Mouse (Mus musculus) midbrain, embryonic 12.5 days (tissue): ENCODE measurements around the gene Edf1. TPM values are rescaled to one million over a fixed set of nuclear protein-coding genes. Genes with fewer than 3 reads are reported as not detected.
A peak's percentile ranks its signal among the peaks of the same experiment; 100 is the strongest.

Experiments
- ATAC-seq: fragments of 200-750 bp; cut with Nextera tagmentation; 2 replicates; pipeline ENCODE4 v1.8.0; 2017; ENCODE audit warnings: low read depth, moderate TSS enrichment, moderate library complexity; ENCODE audit not compliant: low FRiP score
- H3K27ac ChIP-seq: fragments of 300-500 bp; sonication (generic); replicated peaks from 2 replicates; pipeline ENCODE4 v1.5.1; 2016; ENCODE audit warnings: mild to moderate bottlenecking
- H3K27me3 ChIP-seq: fragments of 300-500 bp; sonication (generic); 2 replicates; pipeline ENCODE4 v1.6.1; 2016; ENCODE audit warnings: mild to moderate bottlenecking
- H3K36me3 ChIP-seq: fragments of 300-500 bp; sonication (generic); 2 replicates; pipeline ENCODE4 v1.6.1; 2016
- H3K4me1 ChIP-seq: fragments of 300-500 bp; sonication (generic); 2 replicates; pipeline ENCODE4 v1.6.1; 2016
- H3K4me2 ChIP-seq: fragments of 300-500 bp; sonication (generic); replicated peaks from 2 replicates; pipeline ENCODE4 v1.6.1; 2016; ENCODE audit warnings: mild to moderate bottlenecking, moderate library complexity
- H3K4me3 ChIP-seq: fragments of 300-500 bp; sonication (generic); 2 replicates; pipeline ENCODE4 v1.5.1; 2016; ENCODE audit warnings: mild to moderate bottlenecking
- H3K9ac ChIP-seq: fragments of 300-500 bp; sonication (generic); replicated peaks from 2 replicates; pipeline ENCODE4 v1.6.1; 2016; ENCODE audit warnings: mild to moderate bottlenecking, moderate library complexity
- H3K9me3 ChIP-seq: fragments of 300-500 bp; sonication (generic); 2 replicates; pipeline ENCODE4 v1.6.1; 2016; ENCODE audit warnings: mild to moderate bottlenecking
- WGBS: fragments of 180-500 bp; shearing (Covaris S2); methylation state at CpG from one replicate; pipeline ENCODE4 v1.1.7; 2016; 5-methylcytosine and 5-hydroxymethylcytosine counted together
- polyA plus RNA-seq: library from polyadenylated mRNA; unstranded; fragments of >200 nt; fragmentation: Nextera tagmentation; extraction: Ambion mirVana; gene quantifications from 2 replicates; pipeline ENCODE4 v1.2.1, GENCODE M21; 2016

Gene Edf1
- polyA plus RNA-seq, result 362 and 366 TPM in 2 replicates

DNA sequence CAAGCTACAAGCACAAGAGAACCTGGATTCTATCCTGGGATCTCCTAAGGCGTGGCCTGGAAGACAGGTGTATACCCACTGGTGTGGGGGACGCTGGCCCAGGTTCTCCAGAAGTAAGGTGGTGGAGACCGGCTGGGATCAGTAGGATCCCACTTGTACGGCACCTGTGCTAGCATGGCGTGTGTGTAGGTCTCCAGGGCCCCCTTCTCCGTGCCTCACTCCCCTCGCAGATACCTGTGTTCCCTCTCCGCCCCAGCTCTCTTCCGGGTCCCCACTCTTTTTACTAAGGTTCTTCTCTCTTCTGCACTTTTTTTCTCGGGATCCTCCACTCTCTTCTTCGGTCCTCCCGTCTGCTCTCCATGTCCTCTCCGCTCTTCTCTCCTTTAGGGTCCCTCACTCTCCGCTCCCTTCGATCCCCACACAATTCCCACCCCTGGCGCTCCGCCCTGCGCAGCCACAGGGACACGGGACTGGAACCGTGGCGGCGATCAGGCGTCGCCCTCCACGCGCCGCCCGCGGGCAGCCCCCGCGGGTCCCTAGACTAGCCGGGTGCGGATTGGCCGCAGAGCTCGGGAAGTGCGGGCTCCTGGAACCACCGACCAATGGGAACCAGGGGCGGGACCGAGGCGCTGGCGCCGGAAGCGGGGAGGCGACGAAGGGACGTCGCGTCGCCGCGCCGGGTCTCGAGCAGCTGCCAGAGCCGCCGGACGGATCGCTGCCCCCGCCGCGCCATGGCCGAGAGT is at the start of gene Edf1:
Gene Edf1, plus strand, starts transcription at position 627 of the 743 bp plus-strand sequence.
- Histone ChIP-seq H3K27me3 (no peaks in the 10 kb centered on the region), H3K27ac (peak within 1 kb of the TSS; percentile 81), H3K4me1 (peaks cover 21% of the 10 kb centered on the region), H3K4me3 (peak within 1 kb of the TSS; percentile 98), H3K9ac (peak within 1 kb of the TSS; percentile 98), H3K36me3 (peaks cover 22% of the 10 kb centered on the region), H3K4me2 (peak within 1 kb of the TSS; percentile 93), H3K9me3 (no peaks in the 10 kb centered on the region)
- under 1% methylated on average over 61 of the region's 61 CpGs for WGBS
- ATAC-seq, result peak; percentile 99

DNA sequence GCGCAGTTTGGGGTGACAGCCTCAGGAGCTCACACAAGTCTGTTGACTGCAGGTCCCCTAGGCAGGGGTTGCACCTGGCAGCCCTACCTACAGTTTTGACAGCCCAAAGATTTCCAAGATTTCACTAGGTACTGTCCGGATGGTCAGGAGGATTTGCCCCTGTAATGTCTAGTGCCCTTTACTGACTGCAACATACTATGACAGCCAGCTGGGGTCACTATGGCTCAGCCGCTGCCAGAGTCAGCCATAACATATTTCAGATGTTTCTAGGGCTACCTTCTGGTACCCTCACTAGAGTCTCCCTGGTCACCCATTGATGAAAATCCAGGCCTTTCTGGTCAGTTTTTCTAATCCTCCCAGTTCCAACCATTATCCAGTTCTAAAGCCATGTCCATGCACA is 47.7 kb upstream of the Edf1 start:
- H3K9ac ChIP-seq, result no peak overlapping the region
- no peak overlapping the region for H3K27ac ChIP-seq
- H3K9me3 ChIP-seq, result no peaks in the 10 kb centered on the region
- H3K36me3 ChIP-seq, result peaks cover 15% of the 10 kb centered on the region
- H3K4me1 ChIP-seq, result no peaks in the 10 kb centered on the region
- ATAC-seq, result no peak
- H3K4me3 ChIP-seq, result no peak overlapping the region
- 60% methylated on average over 3 of the region's 3 CpGs for WGBS
- H3K27me3 ChIP-seq, result no peaks in the 10 kb centered on the region
- H3K4me2 ChIP-seq, result no peak overlapping the region

DNA sequence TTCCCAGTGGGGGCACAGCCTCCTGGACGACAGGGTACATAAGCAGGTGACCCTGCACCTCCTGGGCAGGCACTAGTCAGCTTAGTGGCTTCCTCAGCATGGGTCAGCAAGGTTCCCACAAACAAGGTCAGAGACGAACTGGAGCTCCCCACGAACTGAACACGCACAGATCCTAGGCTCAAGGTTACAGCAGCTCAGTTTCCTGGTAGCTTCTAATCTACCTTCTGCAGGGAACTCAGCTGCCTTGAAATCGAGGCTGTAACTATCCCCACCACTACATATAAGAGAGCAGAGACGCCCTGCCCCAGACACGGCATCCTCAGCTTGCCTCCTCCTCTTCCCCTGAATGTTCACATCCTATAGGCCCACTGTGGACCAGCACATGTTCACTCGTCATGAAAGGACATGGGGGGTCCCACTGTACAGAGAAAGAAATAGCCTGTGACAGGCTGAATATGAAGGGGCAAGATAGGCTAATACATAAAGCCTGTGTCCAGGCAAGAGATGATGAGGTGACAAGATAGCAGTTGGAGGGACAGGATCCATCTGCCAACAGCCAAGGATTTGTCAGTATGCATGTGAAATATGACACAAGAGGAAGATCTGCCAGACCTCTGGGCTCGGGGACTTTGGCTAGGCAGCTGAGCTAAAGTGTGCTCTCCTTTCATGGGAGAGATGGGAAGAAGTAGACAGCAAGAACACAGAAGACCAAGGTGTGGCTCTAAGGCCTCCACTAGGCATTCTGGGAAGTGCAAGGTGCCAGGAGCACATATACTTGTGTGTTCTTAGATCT is 30.9 kb upstream of the Edf1 start:
- Histone ChIP-seq H3K27ac (no peak overlapping the region), H3K36me3 (peaks cover 91% of the 10 kb centered on the region), H3K9me3 (no peaks in the 10 kb centered on the region), H3K9ac (no peak overlapping the region), H3K4me3 (no peak overlapping the region), H3K4me2 (no peak overlapping the region), H3K27me3 (no peaks in the 10 kb centered on the region), H3K4me1 (no peaks in the 10 kb centered on the region)
- WGBS, result 89% methylated on average over 9 of the region's 9 CpGs
- ATAC-seq, result no peak

DNA sequence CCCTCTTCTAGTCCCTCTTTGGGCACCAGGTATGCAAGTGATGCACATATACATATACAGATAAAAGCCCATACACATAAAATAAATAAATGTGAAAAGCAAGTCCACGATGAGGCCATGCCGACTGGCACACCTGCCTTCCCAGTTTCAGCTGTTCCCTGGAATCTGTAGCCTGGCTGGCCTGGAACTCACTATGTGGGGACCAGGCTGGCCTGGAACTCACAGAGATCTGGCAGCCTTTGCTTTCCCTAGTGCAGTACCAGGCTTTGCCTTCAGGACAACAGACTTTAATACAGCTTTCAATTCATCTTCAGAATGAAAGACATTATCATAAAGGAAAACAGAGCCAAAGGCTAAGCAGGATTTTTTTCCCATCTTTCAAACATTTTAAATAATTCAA is 23.9 kb upstream of the Edf1 start:
- no peaks in the 10 kb centered on the region for H3K9me3 ChIP-seq
- no peaks in the 10 kb centered on the region for H3K4me1 ChIP-seq
- no peak overlapping the region for H3K4me2 ChIP-seq
- no peak for ATAC-seq
- H3K27ac ChIP-seq, result no peak overlapping the region
- 94% methylated on average over 2 of the region's 2 CpGs for WGBS
- H3K4me3 ChIP-seq, result no peak overlapping the region
- peaks cover 74% of the 10 kb centered on the region for H3K36me3 ChIP-seq
- no peaks in the 10 kb centered on the region for H3K27me3 ChIP-seq
- H3K9ac ChIP-seq, result no peak overlapping the region

DNA sequence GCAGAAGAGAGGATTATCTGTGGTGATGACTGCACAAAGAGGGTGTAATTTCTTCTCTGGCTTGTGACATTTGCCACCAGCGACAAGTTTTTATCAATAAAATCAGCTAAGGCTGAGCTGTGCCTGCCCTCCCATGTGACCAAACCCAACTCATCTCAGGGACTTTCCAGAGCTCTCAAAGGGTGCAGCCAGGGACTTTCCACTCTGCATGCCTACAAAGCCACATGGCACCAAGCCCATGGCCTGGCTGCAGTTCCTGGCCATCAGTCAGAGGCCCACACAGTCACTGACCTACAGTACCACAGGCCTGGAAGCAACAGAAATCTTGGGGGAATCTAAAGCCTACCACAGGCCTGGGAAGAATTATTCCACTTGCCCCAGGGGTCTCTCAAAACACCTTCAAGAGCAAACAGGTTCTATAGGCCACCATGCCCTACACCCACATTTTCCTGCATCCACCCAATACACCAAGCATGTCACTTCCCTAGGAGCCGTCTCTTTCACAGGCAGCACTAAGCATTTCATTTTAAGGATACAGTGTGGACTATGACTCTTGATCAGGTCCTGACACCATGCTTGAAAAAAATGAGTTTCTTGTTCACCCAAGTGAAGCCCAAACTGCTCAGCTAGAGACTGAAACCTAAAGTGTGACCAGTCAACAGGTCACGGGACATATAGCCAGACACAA is 23.3 kb upstream of the Edf1 start:
- H3K27ac ChIP-seq, result no peak overlapping the region
- H3K27me3 ChIP-seq, result no peaks in the 10 kb centered on the region
- H3K36me3 ChIP-seq, result peaks cover 70% of the 10 kb centered on the region
- no peak overlapping the region for H3K4me3 ChIP-seq
- H3K9me3 ChIP-seq, result no peaks in the 10 kb centered on the region
- no peak overlapping the region for H3K4me2 ChIP-seq
- 87% methylated on average over 3 of the region's 3 CpGs for WGBS
- no peak for ATAC-seq
- H3K9ac ChIP-seq, result no peak overlapping the region
- no peaks in the 10 kb centered on the region for H3K4me1 ChIP-seq

DNA sequence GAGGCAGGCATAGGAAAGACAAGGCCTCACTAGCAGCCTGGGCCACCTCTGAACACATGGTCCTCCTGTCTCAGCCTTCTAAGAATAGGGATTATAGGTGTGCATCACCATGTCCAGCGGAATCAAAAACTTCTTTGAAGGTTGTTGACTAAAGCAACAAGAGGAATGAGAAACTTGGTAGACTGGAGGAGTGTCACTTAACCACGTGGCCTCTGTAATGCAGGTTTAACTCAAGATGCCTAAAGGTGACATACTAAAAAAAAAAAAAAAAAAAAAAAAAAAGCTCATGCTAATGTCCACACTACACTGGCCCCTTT is 22.8 kb upstream of the Edf1 start:
- Histone ChIP-seq H3K4me2 (no peak overlapping the region), H3K4me1 (no peaks in the 10 kb centered on the region), H3K27me3 (no peaks in the 10 kb centered on the region), H3K4me3 (no peak overlapping the region), H3K9ac (no peak overlapping the region), H3K27ac (no peak overlapping the region), H3K9me3 (no peaks in the 10 kb centered on the region), H3K36me3 (peaks cover 65% of the 10 kb centered on the region)
- ATAC-seq, result no peak
- WGBS, result 94% methylated on average over 2 of the region's 2 CpGs

DNA sequence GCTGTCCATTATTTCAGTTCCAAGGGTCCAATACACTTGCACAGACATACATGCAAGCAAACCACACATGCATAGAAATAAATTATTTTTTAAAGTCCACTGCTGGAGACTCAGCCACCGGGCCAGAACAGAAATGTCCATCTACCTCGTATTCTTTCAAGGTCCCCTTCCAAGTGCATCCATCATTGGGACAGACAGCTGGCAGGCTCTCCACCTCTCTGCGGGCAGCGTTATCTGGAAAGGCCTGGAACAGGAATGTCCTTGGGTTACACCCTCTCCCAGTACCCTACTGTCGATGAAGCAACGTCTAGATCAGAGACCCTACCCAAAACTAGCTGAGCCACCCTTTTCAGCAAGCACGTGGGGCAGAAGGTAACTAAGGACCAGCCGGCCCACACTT is 21.1 kb upstream of the Edf1 start:
- H3K36me3 ChIP-seq, result peaks cover 48% of the 10 kb centered on the region
- H3K27me3 ChIP-seq, result no peaks in the 10 kb centered on the region
- H3K4me1 ChIP-seq, result no peaks in the 10 kb centered on the region
- whole genome bisulfite sequencing, result 98% methylated on average over 8 of the region's 8 CpGs
- no peaks in the 10 kb centered on the region for H3K9me3 ChIP-seq
- H3K4me3 ChIP-seq, result no peak overlapping the region
- no peak overlapping the region for H3K9ac ChIP-seq
- H3K27ac ChIP-seq, result no peak overlapping the region
- ATAC-seq, result no peak
- H3K4me2 ChIP-seq, result no peak overlapping the region

DNA sequence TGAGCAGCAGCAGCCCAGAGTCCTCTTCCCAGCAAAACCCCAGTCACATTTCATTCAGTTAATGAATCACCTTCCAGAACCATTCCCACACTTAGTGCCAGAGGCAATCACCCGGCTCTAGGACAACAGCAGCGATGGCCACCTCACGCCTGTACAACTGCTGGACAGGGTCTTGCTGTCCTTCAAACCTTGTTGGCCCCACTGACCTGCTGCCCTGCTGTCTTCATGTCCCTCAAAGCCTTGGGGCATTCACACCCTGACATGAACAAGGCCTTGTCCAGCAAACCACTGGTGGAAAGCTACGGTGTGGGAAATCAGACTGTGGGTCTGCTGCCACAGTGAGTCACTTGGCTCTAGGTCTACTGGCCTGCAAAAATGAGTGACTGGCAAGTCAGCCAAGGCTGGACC is 17.1 kb upstream of the Edf1 start:
- Histone ChIP-seq H3K36me3 (peaks cover 30% of the 10 kb centered on the region), H3K4me1 (peaks cover 10% of the 10 kb centered on the region), H3K4me3 (no peak overlapping the region), H3K27ac (no peak overlapping the region), H3K9me3 (no peaks in the 10 kb centered on the region), H3K27me3 (no peaks in the 10 kb centered on the region), H3K4me2 (no peak overlapping the region), H3K9ac (no peak overlapping the region)
- WGBS, result 93% methylated on average over 4 of the region's 4 CpGs
- no peak for ATAC-seq

DNA sequence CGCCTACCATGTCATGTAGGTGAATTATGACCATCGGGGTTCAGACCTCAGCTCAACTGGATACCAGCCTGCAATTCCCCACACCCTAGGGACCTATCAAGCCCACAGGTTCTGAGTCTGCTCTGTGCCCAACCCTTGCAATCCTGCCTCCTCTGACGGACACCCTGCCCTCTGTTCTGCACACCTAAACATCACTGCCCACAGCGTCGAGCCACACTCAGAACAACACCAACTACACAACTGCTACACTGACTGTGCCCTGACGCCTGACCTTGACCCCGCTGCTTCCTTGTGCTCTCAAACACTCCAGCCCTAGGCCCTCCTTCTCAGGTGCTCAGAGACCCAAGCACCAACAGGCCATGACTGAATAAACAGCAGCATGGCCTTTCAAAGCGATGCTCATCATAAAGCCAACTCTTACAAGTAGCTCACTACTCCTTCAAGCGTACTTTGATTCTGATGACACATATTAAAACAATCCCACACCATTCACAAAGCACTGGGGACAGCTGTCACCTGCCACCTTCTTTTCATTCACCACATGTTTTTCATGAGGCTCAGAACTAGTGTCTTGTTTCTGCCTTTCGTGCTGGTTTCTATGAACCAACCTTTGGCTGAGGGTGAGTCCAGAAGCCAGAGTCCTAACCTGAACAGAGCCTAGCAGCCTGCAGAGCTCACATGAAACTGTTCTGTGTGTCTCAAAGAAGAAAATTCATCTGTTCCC is 15.8 kb upstream of the Edf1 start:
- ATAC-seq, result no peak
- no peak overlapping the region for H3K4me2 ChIP-seq
- no peak overlapping the region for H3K9ac ChIP-seq
- H3K27me3 ChIP-seq, result no peaks in the 10 kb centered on the region
- H3K36me3 ChIP-seq, result peaks cover 18% of the 10 kb centered on the region
- H3K4me1 ChIP-seq, result peaks cover 18% of the 10 kb centered on the region
- 90% methylated on average over 10 of the region's 10 CpGs for WGBS
- no peak overlapping the region for H3K27ac ChIP-seq
- no peak overlapping the region for H3K4me3 ChIP-seq
- no peaks in the 10 kb centered on the region for H3K9me3 ChIP-seq

DNA sequence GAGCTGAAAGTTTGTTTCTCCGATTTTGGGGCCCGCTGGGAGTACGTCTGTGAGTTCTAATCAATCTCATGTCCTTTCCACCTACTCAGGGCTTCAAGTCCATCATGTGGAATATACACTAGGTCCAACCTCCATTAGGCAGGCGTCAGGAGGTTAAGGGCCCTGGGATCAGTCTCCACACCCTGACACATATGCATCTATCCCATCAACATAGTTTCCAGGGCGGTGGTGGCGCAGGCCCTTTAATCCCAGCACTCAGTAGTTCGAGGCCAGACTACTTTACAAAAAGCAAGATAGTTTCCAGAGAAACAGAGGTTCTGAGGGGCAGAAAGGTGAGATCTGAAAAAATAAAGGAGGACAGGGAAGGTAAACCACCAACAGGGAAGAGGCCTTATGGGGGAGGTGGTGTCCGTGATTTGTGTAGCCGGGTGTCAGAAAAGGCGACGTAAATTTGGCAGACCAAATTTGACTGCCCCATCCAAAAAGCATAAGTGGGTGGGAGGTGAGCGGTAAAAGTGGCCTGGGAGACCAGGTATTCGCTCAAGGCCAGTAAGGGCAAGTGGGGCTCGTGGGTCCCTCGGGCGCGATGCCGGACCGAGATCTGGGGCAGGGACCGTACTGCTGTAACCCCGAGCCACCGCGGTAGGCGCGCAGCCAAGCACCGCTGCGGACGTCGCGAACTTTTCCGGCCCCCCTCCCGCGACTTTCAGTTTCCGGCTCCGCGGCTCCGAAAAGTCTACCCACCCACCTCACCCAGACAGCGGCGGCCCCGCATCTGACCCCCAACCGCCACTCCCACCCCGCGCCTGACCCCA is 11.4 kb upstream of the Edf1 start:
- H3K4me2 ChIP-seq, result peak overlapping the region; percentile 78
- H3K4me1 ChIP-seq, result peaks cover 21% of the 10 kb centered on the region
- no peaks in the 10 kb centered on the region for H3K36me3 ChIP-seq
- no peaks in the 10 kb centered on the region for H3K9me3 ChIP-seq
- WGBS, result 9% methylated on average over 43 of the region's 43 CpGs
- H3K4me3 ChIP-seq, result peak overlapping the region; percentile 74
- H3K27ac ChIP-seq, result peak overlapping the region; percentile 60
- no peaks in the 10 kb centered on the region for H3K27me3 ChIP-seq
- ATAC-seq, result peak; percentile 73
- peak overlapping the region; percentile 72 for H3K9ac ChIP-seq

DNA sequence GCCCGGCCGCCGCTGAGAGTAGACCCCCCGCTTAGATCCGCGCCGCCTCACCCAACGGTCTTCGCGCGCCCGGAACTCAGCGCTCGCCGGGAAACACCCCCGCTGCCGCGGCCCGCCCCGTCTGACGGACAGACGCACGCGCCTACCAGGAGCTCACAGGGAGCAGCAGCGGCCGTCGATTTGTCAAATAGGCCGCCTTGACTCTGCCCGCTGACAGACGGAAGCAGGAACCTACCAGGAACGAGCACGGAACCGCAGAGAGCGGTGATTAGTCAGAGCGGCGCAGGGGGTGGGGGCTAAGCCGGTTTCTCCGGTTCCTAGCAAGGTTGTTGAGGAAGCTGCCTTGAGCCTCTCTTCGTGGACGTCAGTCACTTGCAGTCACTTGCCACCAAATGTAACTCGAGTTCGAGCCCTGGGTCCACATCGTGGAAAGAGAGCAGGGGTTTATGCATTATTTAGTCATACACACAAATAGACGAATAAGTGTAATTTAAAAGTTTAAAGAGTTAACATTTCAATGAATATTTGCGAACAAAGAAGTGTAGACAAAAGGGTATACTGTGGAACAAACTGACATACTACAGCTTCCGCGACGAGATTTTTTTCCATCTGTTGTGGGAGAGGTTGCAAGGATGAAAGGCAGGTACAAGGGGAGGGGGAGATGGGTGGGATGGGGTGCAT is 10.7 kb upstream of the Edf1 start, which contains the start of gene Traf2:
Gene Traf2, minus strand, starts transcription at position 130 of the 681 bp plus-strand sequence.
- H3K36me3 ChIP-seq, result no peaks in the 10 kb centered on the region
- H3K4me1 ChIP-seq, result peaks cover 18% of the 10 kb centered on the region
- WGBS, result 2% methylated on average over 48 of the region's 48 CpGs
- H3K4me3 ChIP-seq, result peak within 1 kb of the TSS; percentile 74
- no peaks in the 10 kb centered on the region for H3K9me3 ChIP-seq
- H3K27me3 ChIP-seq, result no peaks in the 10 kb centered on the region
- peak within 1 kb of the TSS; percentile 60 for H3K27ac ChIP-seq
- H3K4me2 ChIP-seq, result peak within 1 kb of the TSS; percentile 78
- peak within 1 kb of the TSS; percentile 72 for H3K9ac ChIP-seq
- ATAC-seq, result peak; percentile 99
